Mouse (Mus musculus) cerebellum, adult 8-10 months (tissue): ENCODE measurements around the gene Higd1c.
"Not testable (repeated sequence)": the region's sequence is repeated elsewhere in the genome, so short reads cannot be mapped to it uniquely, and the experiment has no call there.

Source experiments
- DNase-seq: peaks from one replicate; pipeline ENCODE4 v3.0.0; 2022

Gene Higd1c

DNA sequence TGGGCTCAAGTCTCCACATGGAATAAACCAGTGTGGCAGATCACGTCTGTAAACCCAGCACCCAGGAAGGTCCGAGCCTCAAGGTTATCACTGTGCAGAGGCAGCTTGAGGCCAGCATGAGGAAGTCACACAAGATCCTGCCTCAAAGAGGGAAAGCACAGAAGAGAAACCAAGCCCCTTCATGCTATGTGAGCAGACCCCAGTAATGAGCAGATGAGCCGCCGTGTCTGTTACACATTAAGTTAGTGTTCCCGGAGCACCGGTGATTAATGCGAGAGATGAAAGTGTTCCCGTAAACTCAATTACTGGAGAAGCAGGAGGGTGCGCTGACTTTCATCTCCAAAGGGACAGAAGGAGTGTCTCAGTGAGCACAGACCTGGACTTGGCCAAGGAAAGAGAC lies 1.6 kb downstream of the Higd1c start:
- not testable (repeated sequence) for DNase-seq

DNA sequence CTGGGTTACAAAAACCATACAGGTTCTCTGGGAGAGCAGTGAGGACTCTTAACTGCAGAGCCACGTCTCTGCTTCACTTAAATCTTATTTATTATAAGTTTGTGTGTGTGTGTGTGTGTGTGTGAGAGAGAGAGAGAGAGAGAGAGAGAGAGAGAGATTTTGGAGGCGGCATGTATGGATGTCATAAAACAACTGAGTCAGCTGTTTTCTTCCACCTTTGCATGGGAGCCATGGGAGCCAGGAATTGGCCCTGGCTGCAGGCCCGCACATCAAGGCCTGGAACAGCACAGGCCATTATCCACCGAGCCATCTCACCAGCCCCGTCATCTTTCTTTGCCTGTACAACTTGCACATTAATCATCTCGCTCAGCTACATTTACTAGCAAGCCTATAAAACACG lies 2.8 kb downstream of the Higd1c start:
- no peak for DNase-seq

DNA sequence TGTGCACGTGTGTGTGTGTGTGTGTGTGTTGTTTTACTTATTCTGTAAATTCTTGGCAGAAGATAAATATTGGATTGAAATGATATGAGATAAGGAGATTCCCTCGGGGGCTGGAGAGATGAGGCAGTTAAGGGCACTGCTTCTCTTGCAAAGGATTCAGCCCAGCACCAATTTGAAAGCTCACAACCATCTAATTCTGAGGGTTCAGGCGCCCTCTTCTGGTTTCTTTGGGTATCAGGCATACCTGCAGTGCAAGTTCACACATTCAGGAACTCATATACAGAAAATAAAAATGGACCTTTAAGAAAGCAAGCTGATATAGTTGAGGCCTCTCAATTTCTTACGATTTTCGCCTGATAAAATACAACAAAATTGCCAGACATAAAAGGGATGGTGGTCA lies 10.7 kb downstream of the Higd1c start:
- DNase-seq: peak; percentile 44

DNA sequence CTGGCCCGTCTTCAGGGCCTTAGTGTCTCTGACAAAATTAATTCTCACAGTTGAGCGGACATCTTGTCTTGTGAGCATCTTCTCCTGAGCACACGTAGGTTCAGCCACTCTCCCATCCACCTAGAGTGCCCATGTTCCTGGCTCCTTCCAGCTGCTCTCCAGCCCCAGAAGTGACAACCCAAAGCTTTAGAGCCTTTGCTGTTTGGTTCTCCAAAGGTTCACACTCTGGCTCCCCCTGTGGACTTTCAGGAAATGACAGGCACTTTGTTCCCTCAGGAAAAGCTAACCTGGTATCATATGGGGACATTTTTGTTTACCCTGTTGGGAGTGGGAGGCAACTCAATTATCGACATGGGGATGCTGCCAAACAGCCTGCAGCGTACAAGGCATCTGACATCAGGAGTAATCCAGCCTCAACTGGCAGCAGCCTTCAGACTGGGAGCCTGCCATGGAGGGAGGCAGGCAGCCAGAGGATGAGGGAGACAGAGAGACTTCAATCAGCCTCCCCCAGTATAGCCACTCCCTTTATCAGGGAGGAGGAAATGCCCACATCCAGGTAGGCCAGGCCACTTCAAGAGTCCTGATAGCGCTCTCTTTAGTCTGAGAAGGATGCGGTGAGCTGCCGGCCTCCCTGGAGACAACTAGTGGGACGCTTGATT lies 13.6 kb downstream of the Higd1c start:
- DNase-seq: not testable (repeated sequence)

DNA sequence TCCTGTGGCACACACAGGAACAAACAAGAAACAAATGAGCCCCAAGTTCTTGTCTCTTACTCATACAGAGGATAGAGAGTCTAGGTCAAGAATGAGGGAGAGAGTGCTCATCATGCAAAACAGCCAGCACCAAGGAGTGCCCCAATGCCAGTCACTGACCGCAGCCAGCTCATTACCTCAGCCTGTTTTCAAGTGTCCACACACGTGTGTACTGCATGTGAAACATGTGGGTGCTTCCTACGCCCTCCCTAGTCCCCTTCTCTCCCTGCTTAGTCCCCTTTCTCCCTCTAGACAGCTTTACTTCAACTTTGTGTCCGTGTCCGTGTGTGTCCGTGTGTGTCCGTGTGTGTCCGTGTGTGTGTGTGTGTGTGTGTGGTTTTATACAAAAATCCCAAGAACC lies 15.3 kb downstream of the Higd1c start:
- no peak for DNase-seq

DNA sequence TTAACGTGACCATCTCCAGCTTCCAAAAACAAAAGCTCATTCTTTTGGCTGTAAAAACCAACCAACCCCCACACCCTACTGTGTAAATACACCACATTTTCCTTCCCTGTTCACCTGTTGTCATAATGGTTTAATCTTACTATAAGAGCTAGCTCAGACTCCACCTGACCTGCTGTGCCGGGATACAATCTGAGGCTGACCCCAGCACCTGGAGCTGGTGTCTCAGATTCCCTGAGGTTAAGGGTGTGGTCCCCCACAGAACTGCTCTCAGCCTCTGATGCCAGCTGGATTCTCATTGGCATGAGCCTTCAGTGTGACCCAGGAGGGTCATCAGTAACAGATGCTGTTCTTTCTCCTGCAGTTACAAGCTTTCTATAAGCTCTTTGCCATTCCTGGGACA lies 15.8 kb downstream of the Higd1c start:
- no peak for DNase-seq

DNA sequence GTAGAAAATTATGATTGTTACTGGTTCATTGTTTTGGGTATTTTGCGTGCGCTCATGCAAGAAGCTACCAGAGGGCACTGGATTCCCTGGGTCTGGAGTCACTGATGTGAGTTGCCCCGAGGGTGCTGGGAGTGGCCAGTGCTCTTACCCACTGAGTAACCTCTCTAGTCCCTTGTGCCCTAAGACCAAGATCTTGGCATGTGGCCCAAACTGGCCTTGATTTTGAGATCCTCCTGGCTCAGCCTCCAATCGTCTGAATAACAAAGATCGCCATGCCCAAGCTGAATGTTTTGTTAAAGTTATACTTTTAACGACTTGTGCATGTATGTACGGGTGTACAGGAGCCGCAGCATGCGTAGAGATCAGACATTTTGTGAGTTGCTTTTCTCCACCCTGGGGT lies 21.4 kb downstream of the Higd1c start:
- DNase-seq: no peak

DNA sequence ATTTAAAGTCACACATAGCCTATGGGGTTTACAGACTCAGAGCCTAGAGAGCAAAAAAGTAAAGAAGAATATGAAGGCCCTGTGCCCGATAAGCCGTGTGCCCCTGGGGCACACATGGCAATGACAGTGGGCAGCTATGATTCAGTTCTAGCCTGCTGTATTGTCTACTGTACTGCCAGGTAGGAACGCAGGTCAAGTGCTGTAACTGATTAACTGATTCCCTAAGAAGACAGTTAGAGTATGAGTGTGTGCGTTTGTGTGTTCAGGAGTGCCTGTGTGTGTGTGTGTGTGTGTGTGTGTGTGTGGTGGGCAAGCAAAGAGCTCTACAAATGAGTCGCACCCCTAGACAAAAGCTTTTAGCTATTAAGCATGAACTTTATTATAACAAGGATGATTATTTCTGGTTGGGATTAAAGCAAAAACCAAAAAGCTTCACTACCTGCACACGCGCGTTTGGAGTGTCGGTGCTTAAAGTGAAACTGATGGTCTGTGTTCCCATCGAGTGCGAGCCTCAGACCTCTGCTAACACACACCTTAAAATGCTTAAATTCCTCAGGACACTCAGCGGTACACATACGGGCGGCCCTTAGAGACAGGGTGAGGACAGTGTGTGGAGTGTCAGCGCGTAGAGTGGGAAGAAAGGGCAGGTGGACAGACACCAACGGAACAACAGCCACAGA lies 23.3 kb downstream of the Higd1c start:
- no peak for DNase-seq

DNA sequence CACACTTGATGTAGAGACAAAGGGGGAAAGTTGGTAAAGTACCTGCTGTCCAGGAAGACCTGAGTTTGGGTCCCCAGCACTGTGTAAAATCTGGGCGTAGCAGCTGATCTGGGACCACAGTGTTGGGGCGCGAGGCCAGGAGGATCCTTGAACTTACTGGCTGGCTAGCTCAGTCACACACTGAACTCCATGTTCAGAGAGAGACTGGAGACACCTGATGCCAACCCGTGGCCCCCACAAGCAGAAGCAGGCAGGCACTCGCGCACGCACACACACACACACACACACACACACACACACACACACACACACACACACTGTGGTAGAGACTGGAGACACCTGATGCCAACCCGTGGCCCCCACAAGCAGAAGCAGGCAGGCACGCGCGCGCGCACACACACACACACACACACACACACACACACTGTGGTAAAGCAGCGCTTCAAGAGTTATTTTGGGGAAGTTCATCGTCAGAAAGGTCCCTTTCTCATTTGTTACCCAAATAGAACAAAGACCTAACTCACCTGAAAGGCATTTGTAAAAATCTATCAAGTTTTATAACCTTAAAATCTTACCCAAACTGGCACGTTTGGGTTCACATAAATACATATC lies 24.0 kb downstream of the Higd1c start:
- no peak for DNase-seq

DNA sequence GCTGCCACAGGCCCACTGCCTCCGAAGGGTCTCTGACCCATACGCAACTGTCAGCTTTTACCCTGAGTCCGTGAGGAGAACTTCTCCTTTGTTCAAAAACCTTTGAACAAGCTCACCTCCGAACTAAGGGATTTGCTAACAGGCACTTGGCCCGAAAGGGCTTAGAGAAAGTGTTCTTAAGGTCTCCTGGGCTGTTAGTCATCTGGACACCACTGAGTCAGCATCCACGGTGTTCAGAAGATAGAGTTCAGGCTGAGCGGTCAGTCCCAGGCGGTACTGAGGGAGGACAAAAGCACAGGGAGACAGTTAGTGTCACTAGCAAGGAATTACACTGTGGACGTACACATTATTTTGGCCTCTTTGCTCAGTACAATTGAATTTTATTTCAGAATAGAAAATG lies 24.5 kb downstream of the Higd1c start:
- no peak for DNase-seq

DNA sequence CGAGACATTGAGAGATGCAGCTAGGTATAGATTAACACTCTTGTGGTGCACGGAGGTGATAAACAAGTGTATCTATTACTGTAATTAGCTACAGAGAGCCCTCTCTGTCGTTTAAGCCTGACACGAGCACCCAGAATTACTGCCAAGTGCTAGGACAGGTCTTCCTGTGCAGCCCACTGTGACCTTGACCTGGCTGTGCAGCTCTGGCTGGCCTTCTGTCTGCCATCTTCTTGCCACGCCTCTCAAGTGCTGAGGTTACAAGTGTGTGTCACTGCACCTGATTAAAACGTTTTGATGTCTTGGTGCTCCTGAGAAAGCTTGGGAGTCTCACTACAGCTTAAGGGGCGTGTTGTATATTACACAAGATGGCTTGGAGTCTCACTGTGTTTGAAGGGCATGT lies 26.7 kb downstream of the Higd1c start:
- DNase-seq: no peak

DNA sequence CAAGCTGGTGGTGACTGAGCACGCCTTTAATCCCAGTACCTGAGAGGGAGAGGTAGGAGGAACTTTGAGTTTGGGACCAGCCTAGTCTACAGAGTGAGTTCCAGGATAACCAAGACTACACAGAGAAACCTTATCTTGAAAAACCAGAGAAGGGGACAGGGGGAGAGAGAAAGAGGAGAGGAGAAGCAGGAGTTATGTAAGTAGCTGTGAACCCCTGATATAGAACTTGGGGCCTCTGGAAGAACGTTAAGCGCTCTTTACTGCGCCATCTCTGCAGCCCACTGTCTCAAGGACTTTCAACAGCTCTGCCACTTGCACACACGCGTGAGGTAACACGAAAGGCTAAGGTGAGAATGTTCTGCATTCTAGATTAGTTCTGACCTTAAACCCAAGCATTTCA lies 27.3 kb downstream of the Higd1c start:
- no peak for DNase-seq

DNA sequence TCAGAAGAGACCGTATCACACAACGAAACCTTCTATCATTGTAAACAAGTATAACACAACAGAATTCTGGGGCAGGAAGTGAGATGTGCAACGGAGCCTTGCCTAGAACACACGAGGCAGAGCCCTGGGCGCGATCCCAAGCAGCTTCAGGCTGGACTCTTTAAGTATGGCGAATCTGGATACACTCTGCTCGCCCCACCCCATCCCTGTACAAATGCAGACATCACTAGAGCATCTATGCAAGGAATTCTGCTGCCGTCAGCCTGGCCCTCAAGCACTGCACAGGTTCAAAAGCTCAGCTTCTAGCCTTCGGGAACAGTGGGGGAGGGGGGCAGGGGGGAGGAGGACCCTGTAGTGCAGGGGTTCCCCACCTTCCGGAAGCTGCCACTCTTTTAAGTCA lies 28.7 kb downstream of the Higd1c start:
- DNase-seq: no peak

DNA sequence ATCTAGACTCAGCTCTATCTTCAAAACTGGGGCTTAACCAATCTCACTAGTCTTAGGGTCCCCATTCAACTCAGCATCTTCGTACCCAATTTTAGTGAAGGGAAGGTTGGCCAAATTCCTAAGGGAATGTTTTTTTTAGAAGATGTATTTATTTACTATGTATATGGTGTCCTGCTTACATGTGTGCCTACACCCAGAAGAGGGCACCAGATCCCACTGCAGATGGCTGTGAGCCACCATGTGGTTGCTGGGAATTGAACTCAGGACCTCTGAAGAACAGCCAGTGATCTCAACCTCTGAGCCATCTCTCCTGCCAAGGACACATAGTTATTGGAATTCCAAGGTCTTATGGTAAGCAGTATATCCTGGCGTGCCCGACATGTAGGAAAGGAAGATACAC lies 31.2 kb downstream of the Higd1c start:
- DNase-seq: no peak

DNA sequence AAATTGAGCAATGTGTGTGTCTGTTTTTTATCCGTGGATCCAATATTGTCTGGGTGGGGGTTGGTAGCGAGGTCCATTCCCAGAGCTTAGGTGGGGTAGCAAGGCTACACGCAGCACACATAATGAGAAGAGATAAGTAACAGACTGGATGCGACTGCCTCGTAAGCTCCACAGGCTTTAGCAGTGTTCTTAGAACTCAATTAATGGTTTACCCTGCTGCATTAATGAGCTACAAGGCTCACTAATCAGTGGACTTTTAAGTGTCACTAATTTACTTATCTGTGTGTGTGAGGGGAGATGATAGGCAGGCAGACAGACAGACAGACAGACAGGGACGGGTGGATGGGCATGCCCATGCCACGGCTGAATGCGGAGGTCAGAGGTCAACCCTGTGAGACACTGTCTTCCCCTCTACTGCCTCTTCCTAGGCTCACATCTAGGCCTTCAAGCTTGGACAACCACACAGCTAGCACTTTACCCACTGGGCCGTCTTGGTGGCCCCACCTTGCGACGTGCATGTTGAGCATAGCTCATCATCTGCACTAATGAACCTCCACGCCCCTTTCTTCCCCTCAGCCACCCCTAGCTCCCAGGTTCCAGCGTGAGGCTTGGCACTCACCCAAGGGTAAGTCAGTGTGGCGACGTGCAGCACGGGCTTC lies 36.4 kb downstream of the Higd1c start:
- no peak for DNase-seq

DNA sequence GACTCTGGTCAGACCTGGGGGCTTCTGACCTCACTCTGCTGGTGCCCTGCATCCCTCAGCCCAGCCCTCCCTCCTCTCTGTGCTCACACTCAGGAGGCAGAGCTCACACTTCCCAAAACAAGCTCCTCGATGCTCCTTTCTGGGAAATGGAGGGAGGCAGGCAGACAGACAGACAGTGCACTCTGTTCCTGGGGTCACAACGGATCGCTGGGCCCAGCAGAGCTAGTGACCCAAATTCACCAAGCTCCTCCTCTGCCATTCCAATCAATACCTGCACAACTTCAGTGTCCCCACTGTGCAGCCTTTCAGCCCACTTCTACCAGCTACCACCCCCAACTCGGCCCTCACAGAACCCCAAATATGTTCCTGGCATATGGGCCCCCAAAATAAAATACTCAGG lies 37.5 kb downstream of the Higd1c start:
- DNase-seq: no peak

DNA sequence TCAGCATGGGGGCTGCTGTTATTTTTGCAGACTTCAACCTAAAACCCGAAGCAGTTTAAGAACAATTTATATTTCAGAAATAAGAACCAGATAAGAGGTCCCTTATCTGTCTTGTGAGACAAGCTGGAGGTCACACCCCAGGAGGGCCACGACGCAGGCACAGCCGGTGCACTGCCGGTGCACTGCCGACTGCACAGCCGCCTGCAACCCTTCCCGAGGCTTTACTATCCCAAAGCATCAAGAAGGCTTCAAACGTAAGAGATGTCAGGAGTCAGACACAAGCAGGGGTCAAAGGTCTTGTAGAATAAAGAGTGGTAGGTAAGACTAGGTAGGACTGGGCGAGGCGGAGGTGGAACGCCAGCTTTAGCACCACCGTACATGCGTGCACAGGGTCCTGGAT lies 38.0 kb downstream of the Higd1c start:
- no peak for DNase-seq

DNA sequence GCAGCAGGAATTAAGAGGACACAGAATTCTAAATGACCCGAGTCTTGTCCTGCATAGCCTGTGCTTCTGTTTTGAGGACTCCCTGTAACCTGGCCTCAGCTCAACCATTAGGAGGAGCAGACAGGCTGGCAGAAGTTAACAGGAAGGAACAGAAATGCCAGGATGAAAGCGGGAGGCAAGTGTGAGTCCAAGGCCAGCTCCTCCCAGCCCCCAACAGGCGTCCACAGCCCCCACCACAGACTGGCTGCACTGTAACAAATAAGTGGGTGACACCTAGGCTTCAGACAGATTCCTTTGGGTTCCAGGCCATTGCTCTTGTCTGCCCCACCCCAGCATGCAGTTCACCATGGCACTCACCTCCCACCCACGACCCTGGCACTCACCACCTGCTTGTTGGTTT lies 38.5 kb downstream of the Higd1c start:
- no peak for DNase-seq

DNA sequence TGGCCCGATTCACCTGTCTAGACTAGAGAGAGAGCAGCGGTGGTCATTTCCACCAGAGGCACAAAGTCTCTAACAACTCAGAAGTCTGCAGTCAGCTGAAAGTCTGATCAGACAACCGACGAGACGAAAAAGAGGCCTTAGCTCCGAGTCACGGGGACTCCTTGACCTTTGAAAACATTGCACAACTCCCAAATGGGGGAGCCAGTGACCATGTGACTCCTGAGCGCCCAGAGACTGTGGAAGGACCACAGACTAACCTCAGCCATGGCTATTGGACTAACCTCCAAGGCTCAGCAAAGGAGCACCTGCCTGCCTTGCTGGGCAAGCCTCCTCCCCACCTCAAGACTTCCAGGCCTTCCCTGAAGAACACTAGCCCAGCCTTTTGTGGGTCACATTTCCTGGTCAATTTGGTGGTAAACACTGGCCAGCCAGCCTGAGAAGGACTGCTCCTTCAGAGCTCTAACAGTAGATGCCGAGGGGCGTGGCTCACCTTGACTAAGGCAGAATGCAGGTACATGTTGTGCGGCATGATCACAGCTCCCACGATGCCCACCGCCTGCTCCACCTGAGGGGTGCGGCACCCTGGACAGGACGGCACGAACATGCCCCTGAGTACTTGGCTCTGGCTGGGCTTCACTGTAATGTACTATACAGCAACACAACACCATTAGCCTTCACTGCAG lies 39.1 kb downstream of the Higd1c start:
- DNase-seq: no peak

DNA sequence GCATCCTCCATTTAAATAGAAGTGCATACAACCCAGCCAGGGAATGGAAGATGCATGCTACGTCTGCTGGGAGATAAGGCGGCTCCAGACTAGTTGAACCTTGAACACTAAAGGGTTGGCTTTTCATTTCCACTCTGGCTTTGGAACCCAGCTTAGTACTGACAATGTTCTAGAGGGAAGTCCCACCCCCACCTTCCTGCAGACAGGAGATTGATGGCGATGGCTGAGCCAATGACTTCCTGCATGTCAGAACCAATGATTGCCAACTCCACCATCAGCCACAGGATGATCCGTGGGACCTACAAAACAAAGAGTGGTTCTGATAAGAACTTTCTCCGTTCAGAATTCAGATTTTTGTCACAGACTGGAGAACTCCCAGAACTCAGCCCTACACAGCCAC lies 41.7 kb downstream of the Higd1c start:
- no peak for DNase-seq

DNA sequence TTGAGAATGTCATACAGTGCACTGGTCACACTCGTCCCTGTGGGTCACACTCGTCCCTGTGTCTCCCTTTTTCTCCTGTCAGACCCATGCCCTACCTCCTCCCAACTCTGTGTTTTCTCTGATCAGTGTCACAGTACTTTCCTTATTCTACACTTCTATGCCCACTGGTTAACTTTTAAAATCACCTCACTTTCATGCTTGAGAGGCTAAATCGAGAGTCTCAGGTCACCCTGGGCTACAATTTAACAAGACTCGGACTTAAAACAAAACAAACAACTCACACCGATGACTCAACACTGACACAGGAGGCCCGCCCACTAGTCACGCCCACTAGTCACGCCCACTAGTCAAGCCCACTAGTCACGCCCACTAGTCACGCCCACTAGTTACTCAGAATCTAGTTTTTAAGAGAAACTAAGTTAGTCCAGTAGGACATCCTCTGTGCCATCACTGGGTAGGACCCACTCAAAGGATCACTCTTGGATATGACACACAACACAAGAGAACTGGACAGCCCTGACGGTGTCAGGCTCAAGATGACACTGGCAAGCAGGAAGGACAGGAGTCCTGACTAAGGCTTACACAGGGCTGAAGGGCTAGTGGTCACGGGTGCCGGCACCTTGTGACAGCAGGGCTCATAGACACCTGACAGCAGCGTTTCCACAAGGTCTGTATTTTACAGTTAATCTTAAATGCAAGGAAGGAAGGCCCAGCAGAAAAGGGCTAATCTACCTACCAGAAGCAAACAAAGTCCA lies 46.8 kb downstream of the Higd1c start:
- no peak for DNase-seq

DNA sequence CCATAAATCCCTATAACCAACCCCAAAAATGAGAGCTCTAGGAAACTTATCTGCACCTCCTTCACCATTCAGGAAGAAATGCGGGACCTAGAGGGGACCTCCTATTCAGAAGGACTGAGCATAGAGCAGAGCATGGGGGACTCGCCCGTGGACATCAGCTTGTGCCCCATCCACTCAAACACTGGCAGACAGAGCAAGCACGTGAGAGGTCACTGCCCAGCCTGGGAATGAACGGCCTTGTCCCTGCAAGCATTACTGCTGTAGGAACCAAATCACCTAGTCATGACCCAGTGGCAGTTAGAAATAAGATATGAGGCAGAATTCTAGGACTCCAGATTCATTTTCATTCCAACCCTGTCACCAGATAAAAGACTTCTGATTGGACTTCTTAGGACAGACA lies 47.4 kb downstream of the Higd1c start:
- no peak for DNase-seq

DNA sequence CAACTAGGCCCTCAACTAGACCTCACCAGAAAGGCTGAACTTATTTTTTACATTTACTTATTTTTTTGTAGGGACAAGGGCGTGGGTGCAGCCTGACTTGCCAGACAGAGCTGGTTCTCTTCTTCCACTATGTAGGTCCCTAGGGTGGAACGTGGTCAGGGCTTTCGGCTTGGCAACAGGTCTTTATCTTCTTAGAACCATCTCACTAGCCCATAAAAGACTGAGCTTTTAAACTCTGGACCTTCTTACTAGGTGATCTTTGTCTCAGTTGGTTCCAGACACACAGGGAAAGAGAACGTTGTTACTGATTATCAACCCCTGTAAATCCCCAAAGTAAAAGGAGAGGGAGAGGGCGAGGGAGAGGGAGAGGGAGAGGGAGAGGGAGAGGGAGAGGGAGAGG lies 49.0 kb downstream of the Higd1c start:
- DNase-seq: no peak
